ENCODE assay signal across 9 mouse cellular contexts in the genomic region with DNA sequence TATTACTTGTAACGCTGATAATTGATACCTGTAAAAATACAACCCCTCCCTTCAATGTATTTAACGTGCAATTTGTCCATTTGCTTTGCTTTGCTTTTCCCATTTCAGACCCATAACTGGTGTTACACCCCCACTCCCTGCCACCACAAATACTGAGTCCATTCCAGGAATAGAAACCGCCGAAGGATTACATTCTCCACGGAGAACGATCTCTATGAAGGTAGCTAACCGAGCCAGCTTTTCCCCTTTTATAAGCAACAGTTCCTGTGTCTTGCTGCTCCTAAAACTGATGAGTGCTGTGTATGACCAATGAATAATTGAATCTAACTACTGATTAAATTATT.
A peak's percentile ranks its signal among the peaks of the same experiment; 100 is the strongest.
DNase-seq lines count a peak whose midpoint lies in the region; ATAC-seq and TF ChIP-seq lines count a peak whose summit lies in the region.
"Had no signal": no experiment of that assay in that cellular context is flagged by ENCODE, and none has a peak within 500 bp of the region (broad histone marks: within the 10 kb centered on the region; RNA-seq: fewer than 3 reads in every experiment).

No protein-coding gene starts in this region.

- peaks cover 19% of the 10 kb centered on the region for H3K4me1 ChIP-seq in heart, embryonic 15.5 days (replicated peaks)
- peaks cover 10% of the 10 kb centered on the region for H3K4me1 ChIP-seq in embryonic facial prominence, embryonic 11.5 days (ENCODE audit: control insufficient read depth, insufficient read depth, low read length)
- peaks cover 16% of the 10 kb centered on the region; the same call in 1 of the 2 replicates for H3K4me1 ChIP-seq in hindbrain, embryonic 11.5 days (replicated peaks; ENCODE audit: control insufficient read depth, insufficient read depth, low read length)
- H3K4me1 ChIP-seq in midbrain, embryonic 15.5 days, result peaks cover 50% of the 10 kb centered on the region
- H3K4me1 ChIP-seq in cerebellum, adult 2 months (ENCODE audit: control insufficient read depth, insufficient read depth, low read length), result no peaks in the 10 kb centered on the region

- WGBS in heart, embryonic 15.5 days, result 16% methylated on average over 7 of the region's 7 CpGs
- 10% methylated on average over 7 of the region's 7 CpGs for WGBS in embryonic facial prominence, embryonic 11.5 days
- 11% methylated on average over 7 of the region's 7 CpGs for WGBS in hindbrain, embryonic 11.5 days
- 6% methylated on average over 7 of the region's 7 CpGs for WGBS in midbrain, embryonic 15.5 days
- 4% methylated on average over 7 of the region's 7 CpGs for WGBS in cerebellum, adult 2 months

- peak overlapping the region; percentile 22 for H3K4me3 ChIP-seq in heart, embryonic 15.5 days
- no peak overlapping the region for H3K4me3 ChIP-seq in embryonic facial prominence, embryonic 11.5 days (ENCODE audit: low read depth, low read length)
- no peak overlapping the region; the same call in 1 of the 2 replicates for H3K4me3 ChIP-seq in hindbrain, embryonic 11.5 days (ENCODE audit: low read depth, low read length)
- no peak overlapping the region for H3K4me3 ChIP-seq in midbrain, embryonic 15.5 days
- H3K4me3 ChIP-seq in cerebellum, adult 2 months (replicated peaks; ENCODE audit: insufficient read depth, low read depth, low read length), result no peak overlapping the region

- TF ChIP-seq CTCF in cerebellum, adult 2 months (IDR thresholded peaks at IDR 0.05; ENCODE audit: borderline replicate concordance, insufficient read depth, low read depth, low read length), result no peak

- no peak for DNase-seq in heart, postnatal 4 days
- peak; percentile 67 for DNase-seq in embryonic facial prominence, embryonic 11.5 days (ENCODE audit: low spot score)
- DNase-seq in hindbrain, embryonic 11.5 days (ENCODE audit: low spot score), result peak; percentile 61
- no peak for DNase-seq in ovary, postnatal 36 days (ENCODE audit: low spot score)
- no peak for DNase-seq in spleen, postnatal 14 days (ENCODE audit: low spot score in 2 of 2)
- DNase-seq in cerebellum, adult 2 months, result no peak
- DNase-seq: spleen, adult 18-20 months had no signal

- H3K27me3 ChIP-seq in heart, embryonic 15.5 days, result no peaks in the 10 kb centered on the region
- H3K27me3 ChIP-seq in embryonic facial prominence, embryonic 11.5 days (ENCODE audit: control insufficient read depth, insufficient read depth, low read length), result no peaks in the 10 kb centered on the region
- H3K27me3 ChIP-seq in hindbrain, embryonic 11.5 days (ENCODE audit: control insufficient read depth, insufficient read depth, low read length), result no peaks in the 10 kb centered on the region
- no peaks in the 10 kb centered on the region for H3K27me3 ChIP-seq in midbrain, embryonic 15.5 days (replicated peaks)
- H3K27me3 ChIP-seq in cerebellum, adult 2 months (ENCODE audit: control insufficient read depth, insufficient read depth, low read length), result no peaks in the 10 kb centered on the region; the same call in 1 of the 2 replicates

- ATAC-seq in heart, embryonic 15.5 days (replicated peaks; ENCODE audit: insufficient number of reproducible peaks, insufficient read depth, low FRiP score, low read depth), result no peak
- no peak for ATAC-seq in embryonic facial prominence, embryonic 11.5 days (replicated peaks; ENCODE audit: insufficient number of reproducible peaks, low FRiP score, low TSS enrichment, low read depth)
- peak; percentile 77 for ATAC-seq in hindbrain, embryonic 11.5 days (ENCODE audit: low FRiP score)
- peak; percentile 79 for ATAC-seq in midbrain, embryonic 15.5 days (replicated peaks)

- no peaks in the 10 kb centered on the region for H3K9me3 ChIP-seq in heart, embryonic 15.5 days (replicated peaks)
- H3K9me3 ChIP-seq in embryonic facial prominence, embryonic 11.5 days (replicated peaks; ENCODE audit: control insufficient read depth, low read length), result no peaks in the 10 kb centered on the region
- no peaks in the 10 kb centered on the region for H3K9me3 ChIP-seq in hindbrain, embryonic 11.5 days (ENCODE audit: control insufficient read depth, low read length)
- no peaks in the 10 kb centered on the region for H3K9me3 ChIP-seq in midbrain, embryonic 15.5 days

- no peaks in the 10 kb centered on the region for H3K36me3 ChIP-seq in heart, embryonic 15.5 days
- no peaks in the 10 kb centered on the region for H3K36me3 ChIP-seq in embryonic facial prominence, embryonic 11.5 days (replicated peaks; ENCODE audit: control insufficient read depth, insufficient read depth, low read depth, low read length)
- H3K36me3 ChIP-seq in hindbrain, embryonic 11.5 days (ENCODE audit: control insufficient read depth, insufficient read depth, low read length), result no peaks in the 10 kb centered on the region
- no peaks in the 10 kb centered on the region for H3K36me3 ChIP-seq in midbrain, embryonic 15.5 days (replicated peaks)

- no peak overlapping the region for H3K9ac ChIP-seq in heart, embryonic 15.5 days
- 0 out of 2 replicates have a peak overlapping the region, but pooled peaks have one; percentile 39 for H3K9ac ChIP-seq in embryonic facial prominence, embryonic 11.5 days (replicated peaks; ENCODE audit: low read length)
- H3K9ac ChIP-seq in hindbrain, embryonic 11.5 days (ENCODE audit: low read depth, low read length), result peak overlapping the region; percentile 51
- H3K9ac ChIP-seq in midbrain, embryonic 15.5 days, result peak overlapping the region; percentile 21

- TF ChIP-seq POLR2A in cerebellum, adult 2 months (IDR thresholded peaks at IDR 0.05; ENCODE audit: borderline replicate concordance, insufficient read depth, low read length), result no peak

- peak overlapping the region; percentile 53 for H3K4me2 ChIP-seq in heart, embryonic 15.5 days
- H3K4me2 ChIP-seq in embryonic facial prominence, embryonic 11.5 days (ENCODE audit: low read depth, low read length), result no peak overlapping the region; the same call in 1 of the 2 replicates
- H3K4me2 ChIP-seq in hindbrain, embryonic 11.5 days (replicated peaks; ENCODE audit: low read depth, low read length), result peak overlapping the region; percentile 22
- H3K4me2 ChIP-seq in midbrain, embryonic 15.5 days, result peak overlapping the region; percentile 36

- peak overlapping the region; percentile 58 for H3K27ac ChIP-seq in heart, embryonic 15.5 days
- H3K27ac ChIP-seq in embryonic facial prominence, embryonic 11.5 days (replicated peaks; ENCODE audit: low read depth, low read length), result peak overlapping the region; percentile 95
- H3K27ac ChIP-seq in hindbrain, embryonic 11.5 days (ENCODE audit: low read depth, low read length), result peak overlapping the region; percentile 85
- H3K27ac ChIP-seq in midbrain, embryonic 15.5 days, result peak overlapping the region; percentile 88
- H3K27ac ChIP-seq in cerebellum, adult 2 months (ENCODE audit: insufficient read depth, low read length), result no peak overlapping the region

Comparison
In these comparisons a context has a peak if more than half of its experiments do, and no peak if none do; other contexts are left out.
1. ATAC-seq: peak in hindbrain, embryonic 11.5 days (single experiment) and midbrain, embryonic 15.5 days (single experiment); none in heart, embryonic 15.5 days (single experiment) and embryonic facial prominence, embryonic 11.5 days (single experiment).
2. DNase-seq: peak in embryonic facial prominence, embryonic 11.5 days (single experiment) and hindbrain, embryonic 11.5 days (single experiment); none in heart, postnatal 4 days (single experiment), ovary, postnatal 36 days (single experiment), spleen, postnatal 14 days (0 of 2) and cerebellum, adult 2 months (0 of 2).